Mouse (Mus musculus) heart, adult 2 months (tissue): ENCODE results near the gene Sys1.

Experiments
- CTCF ChIP-seq: fragments of 200-600 bp; IDR thresholded peaks from 2 replicates; pipeline ENCODE4 v1.8.1; 2022; ENCODE audit warnings: antibody characterized with exemption, mild to moderate bottlenecking, moderate library complexity
- EP300 ChIP-seq: fragments of 200-500 bp; IDR thresholded peaks from 2 replicates; pipeline ENCODE4 v1.6.1; 2011; ENCODE audit warnings: low read depth, low read length, control low read depth; ENCODE audit not compliant: insufficient read depth
- POLR2A ChIP-seq: fragments of 200-500 bp; IDR thresholded peaks from 2 replicates; pipeline ENCODE4 v1.6.1; 2011; ENCODE audit warnings: mild to moderate bottlenecking, low read depth, low read length, control low read depth; ENCODE audit not compliant: insufficient read depth

GRCm38 (mm10) chr2:164435216-164436090 is 21.3 kb upstream of the Sys1 start:
- no peak for TF ChIP-seq POLR2A
- TF ChIP-seq EP300 = no peak
- no peak for TF ChIP-seq CTCF
